Mouse (Mus musculus): Measurements from ENCODE around the gene Poglut1.

GRCm38 (mm10) chr16:38475681-38476311 lies 74.3 kb downstream of the Poglut1 start:
- TF ChIP-seq CTCF (IDR thresholded peaks at IDR 0.05; ENCODE audit: extremely low read depth, insufficient read depth, low read length) = no peak
- TF ChIP-seq POLR2A (IDR thresholded peaks at IDR 0.05; ENCODE audit: extremely low read depth, insufficient read depth, low read length) = no peak

Data from cortical plate, adult 2 months (tissue).